Mouse (Mus musculus) gastrocnemius, postnatal 36 days (tissue): ENCODE data around the gene Stxbp1. TPM values are rescaled to one million over a fixed set of nuclear protein-coding genes. Genes with fewer than 3 reads are reported as not detected.

ENCODE experiments used
- DNase-seq, 2 experiments: peaks; one replicate each; pipeline ENCODE4 v3.0.0; 2022
- intact Hi-C: fragments of 180-260 bp; cut with DNase I; formaldehyde crosslinking; loops from one replicate; pipeline ENCODE4 v1.15.1; 2025
- total RNA-seq, 2 experiments: library from RNA; stranded (reverse); gene quantifications; 2 replicates each; pipeline ENCODE4 v1.2.3; 2021

Gene Stxbp1
- total RNA-seq, 2 experiments from 2014 or later, result 2.2 to 3.6 TPM

DNA sequence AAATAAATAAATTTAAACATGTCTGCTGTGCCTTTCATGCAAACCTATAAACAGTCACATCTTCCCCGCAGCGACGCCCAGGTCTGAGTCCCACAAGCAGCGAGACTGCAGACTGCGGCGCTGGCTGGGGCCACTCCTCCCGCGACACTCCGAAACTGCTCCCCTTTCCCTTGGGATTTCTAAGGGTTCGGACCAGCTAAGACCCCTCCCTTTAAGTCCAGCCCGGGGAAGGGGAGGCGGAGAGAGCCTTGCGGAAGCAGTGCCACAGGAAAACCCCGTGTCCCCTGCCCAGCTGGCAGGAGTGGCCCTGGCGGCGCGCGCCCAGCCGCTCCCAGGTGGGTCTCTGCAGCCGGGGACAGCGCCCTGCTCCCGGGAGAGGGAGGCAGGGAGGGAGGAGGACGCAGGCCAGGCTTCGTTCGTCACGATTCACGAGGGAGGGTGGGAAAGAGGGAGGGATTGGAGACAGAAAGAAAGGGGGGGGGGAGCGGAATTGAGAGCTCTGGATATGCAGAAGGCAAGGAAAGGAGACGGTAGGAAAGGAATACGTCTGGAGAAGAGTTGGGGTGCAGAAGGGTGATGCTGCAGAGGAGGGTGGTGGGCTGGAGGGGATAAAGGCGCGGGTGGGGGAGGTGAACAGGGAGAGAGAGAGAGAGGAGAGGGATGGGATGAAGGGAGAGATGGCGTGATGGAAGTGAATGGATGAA is 792 bp downstream of the Stxbp1 start:
- peak; percentile 53 to 59 for DNase-seq
- intact Hi-C loops, result no loop called here

DNA sequence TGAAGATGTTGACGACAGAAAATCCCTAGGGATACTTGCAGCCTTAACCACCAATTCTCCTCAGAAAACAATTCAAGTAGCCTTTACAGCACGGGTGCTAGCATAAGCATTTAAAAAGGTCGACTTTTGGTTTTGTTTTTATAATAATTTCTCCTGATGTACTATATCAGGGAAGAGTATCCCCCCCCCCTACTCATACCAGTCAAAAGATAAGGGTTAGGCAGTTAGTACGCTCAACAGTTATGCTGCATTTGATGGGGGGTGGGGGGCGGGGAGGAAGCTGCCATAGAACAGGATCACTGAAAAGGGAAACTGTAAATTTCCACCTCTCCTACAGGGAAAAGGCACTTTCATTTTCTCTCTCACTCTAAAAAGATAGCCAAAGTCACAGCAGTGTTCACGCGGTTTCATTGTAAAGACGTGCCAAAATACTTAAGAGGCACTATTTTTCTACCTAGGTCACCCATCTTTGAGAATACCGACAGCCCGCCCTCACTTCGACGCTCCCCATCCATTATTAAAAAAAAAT is 1.4 kb downstream of the Stxbp1 start:
- DNase-seq, result no peak
- intact Hi-C loops, result no loop called here

DNA sequence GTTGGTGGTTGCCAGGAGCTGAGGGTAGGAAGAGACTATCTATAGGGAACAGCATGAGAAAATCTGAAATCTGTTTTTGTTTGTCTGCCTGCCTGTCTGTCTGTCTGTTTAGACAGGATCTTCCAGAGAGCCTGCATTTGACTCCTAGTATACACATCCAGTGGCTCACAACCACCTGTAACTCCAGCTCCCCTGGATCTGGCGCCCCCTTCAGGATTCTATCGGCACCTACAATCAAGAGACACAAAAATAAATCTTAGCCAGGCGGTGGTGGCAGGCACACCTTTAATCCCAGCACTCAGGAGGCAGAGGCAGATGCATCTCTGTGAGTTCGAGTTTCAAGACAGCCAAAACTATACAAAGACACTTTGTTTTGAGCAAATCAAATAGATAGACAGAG is 4.5 kb downstream of the Stxbp1 start:
- no peak for DNase-seq
- intact Hi-C loops, result no loop called here

DNA sequence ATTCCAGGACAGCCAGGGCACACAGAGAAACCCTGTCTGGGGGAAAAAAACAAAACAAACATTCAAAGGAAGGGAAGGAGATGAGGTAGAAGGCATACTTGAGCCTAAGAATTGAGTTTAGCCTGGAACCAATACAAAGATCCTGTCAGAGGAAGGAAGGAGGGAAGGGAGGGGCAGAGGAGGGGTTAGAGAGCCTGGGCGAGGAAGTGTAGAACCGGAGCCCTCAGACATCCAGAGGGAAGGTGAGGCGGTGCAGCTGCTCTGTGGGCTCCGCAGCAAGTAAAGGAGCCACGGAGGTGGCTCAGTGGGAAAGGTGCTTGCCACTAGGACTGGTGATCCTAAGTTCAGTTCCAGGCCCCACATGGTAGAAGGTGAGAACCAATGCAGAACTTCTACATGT is 5.9 kb downstream of the Stxbp1 start:
- DNase-seq, result no peak
- intact Hi-C loops, result no loop called here

DNA sequence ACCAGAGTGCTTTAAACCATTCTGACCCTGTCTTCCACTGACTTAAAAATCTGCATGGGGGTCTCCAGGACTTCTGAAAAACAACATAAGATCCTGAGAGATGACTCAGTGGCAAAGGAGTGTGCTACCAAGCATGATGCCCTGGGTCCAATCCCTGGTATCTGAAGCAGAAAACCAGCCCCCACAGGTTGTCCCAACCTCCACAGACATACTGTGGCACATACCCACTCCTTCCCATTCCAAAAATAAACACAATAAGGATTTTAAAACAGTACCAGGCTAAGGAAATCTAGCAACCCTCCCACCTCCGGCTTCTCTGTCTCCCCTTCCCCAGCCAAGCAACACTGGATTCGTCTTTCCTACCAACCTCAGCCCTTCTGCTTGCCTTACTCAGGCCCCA is 7.8 kb downstream of the Stxbp1 start:
- no peak for DNase-seq
- intact Hi-C loops, result loop anchor here (5.0 kb wide), 1 partner anchor 47 kb away; no protein-coding TSS in a partner anchor

DNA sequence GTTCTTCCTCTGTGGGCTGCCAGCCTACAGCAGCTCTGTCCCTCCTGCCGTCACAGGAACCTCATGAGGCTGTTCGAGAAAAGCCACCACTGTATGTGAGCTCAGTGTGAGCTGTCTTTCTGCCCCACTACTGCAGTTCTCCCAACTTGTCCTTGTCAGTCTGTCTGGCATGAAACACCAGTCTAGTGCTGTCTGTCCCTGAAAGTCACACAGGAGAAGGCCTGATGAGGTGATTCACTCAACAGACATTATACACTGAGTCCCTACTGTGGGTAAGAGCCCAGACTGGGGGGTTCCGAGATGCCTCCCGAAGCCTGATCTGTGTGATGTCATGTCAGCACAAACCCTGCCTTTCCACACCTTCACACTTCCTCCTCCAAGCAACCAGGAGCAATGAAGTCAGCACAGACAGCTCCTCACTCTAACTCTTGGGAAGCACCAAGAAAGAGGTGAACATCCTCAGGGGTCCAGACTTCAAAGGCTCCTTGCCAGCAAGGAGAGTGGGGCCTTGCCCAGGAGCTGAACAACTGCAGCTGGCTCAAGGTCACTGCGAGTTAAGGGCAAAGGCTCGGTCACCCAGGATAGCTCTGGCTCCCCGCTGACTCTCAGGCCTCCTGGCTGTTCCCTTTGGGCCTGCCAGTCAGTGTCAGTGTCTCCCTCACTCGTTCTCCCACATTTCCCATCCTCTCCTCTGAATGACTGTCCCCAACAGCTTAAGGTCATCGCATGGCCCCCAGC is 8.7 kb downstream of the Stxbp1 start:
- intact Hi-C loops, result loop anchor here (5.0 kb wide), 1 partner anchor 46 kb away; no protein-coding TSS in a partner anchor

DNA sequence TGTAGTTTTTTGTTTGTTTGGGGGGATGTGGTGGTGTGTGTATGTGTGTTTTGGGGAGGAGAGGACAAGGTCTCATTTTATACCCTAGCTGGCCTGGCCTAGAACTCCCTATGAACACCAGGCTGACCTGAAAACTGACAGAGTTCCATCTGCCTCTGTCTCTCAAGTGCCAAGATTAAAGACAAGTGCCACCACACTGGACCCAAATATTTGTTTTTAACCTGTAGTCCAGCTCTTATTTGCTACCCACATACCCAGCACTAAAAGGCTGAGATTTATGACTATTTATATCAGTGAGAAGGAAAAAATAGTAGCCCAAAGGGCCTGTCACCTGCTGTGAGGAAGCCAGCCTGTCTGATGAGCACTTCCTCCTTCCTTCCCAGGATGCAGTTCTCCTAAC is 11.5 kb downstream of the Stxbp1 start:
- intact Hi-C loops, result loop anchor here (5.0 kb wide), 1 partner anchor 43 kb away; no protein-coding TSS in a partner anchor
- DNase-seq, result no peak

More for the DNA sequence above, 8.7 kb downstream of the Stxbp1 start:
- DNase-seq, result no peak

DNA sequence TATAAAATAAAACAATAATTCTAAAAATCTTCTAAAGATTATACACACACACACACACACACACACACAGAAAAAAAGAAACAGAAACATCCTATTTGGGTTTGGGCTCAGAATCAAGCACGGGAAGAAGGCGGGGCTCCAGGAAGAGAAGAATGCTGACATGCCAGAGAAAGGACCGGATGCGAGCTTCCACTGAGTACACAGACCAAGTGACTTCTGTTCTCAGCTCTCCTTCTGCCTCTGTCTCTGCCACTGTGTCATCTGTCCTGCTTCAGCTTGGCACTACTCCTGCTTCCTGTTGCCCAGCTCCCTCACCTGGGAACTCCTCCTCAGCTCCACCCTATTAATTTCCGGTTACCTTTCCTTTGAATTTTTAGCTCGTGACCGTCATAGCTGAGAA is 12.5 kb downstream of the Stxbp1 start:
- intact Hi-C loops, result no loop called here
- no peak for DNase-seq

DNA sequence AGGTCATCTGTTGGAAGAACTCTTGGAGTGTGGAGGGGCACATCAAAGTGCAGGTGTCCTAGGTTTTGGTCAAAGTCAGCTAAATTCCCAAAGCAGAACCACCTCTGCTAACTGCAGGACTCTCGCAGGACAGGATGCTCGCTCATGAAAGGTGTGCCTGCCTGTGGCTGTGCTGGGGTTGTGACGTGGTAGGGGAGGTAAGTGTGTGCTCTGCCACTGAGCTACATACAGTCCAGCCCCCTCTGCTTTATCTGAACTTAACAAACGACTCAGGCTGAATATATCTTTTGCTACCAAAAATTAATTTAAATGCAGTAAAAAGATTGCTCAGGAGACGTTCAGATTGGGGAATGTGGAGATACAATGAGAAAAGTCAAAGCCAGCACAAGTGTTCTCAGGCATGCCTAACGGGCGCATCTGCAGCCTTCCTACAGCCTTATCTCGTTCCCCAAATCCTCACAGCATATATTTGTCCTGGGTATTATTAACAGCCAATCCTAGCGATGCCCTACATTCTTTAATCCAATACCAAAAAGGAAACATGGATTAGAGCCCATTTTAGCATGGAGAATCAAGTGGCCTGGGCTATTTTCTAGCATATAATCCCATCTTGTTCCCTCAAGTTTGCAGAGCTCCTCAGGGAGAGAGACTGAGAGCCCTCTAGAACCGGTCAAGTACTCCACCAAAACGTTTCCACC is 17.9 kb downstream of the Stxbp1 start:
- intact Hi-C loops, result no loop called here
- DNase-seq, result no peak

DNA sequence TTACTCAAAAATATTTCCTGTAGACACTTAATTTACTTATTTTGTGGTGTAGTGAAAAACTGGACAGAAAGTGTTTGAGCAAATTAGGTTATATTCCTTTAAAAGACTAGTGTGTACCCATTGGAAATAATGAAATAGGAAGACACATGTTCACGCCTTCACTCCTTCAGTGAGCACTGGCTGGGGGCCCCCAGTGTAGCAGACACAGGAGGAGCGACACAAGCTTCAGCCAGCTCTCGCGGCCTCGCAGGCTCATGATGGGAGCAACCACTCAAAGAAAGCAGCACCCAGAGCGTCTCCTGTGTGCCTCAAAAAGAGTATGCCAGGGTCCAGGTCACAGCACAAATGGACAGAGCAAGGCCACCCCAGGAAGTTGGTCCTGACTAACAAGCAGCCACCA is 21.2 kb downstream of the Stxbp1 start:
- intact Hi-C loops, result no loop called here

DNA sequence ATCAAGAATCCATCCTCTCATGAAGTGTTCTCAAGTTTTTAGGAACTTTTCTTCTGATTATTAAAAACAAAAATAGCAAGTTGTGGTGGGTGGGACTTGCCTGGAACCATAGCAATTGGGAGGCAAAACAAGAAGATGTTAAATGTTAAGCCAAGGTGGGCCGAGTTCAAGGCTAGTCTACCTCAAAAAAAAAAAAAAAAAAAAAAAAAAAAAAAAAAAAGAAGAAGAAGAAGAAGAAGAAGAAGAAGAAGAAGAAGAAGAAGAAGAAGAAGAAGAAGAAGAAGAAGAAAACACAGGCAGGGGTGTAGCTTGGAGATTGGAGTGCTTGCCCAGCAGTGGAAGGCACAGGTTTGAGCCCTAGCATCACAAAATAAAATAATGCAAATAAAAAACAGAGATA is 22.3 kb downstream of the Stxbp1 start:
- intact Hi-C loops, result no loop called here
- DNase-seq, result no peak

More for the DNA sequence above, 21.2 kb downstream of the Stxbp1 start:
- DNase-seq, result no peak

DNA sequence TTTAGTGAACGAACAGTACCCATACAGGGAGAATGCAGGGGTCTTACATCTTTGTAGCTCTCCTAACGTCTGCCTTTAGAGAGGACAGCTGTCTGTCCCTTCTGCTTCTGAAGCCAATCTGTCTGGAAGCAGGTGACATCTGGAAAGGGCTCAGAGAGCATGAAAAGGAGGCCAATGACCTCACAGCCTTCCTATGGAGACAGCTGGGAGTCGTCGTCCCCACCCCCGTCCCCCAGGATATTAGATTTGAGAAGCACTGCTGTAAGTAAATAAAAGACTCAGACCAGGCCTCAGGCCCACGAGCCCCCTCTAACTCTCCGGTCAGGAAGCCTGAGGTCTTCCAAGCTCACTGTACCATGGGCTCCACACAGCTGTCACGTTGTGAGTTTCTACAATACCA is 22.9 kb downstream of the Stxbp1 start:
- intact Hi-C loops, result no loop called here
- DNase-seq, result no peak

DNA sequence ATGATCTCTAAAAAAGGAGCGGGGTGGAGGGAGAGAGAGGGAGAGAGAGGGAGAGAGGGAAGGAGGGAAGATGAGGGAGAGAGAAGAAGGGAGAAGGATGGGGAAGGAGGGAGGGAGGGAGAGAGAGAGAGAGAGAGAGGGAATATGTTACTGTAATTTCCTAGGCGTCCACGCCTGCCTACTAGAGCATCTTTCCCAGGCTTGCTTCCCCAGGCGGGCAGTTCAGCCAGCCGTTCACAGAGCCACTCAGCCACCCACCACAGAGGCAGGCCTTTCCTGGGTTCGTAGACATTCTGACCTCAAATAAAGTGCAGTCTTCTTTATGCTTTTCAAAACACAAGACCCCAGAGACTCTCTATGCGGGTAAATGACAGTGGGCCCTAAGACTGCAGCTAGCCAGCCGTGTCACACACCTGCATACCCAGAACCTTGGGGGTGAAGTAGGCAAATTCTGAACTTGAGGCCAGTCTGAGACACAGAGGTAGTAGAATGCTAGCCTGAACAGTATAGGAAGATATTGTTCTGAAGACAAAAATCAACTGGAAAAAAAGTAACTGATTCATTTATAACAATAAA is 23.4 kb downstream of the Stxbp1 start:
- DNase-seq, result no peak
- intact Hi-C loops, result loop anchor here (2.0 kb wide), 1 partner anchor 29 kb away; no protein-coding TSS in a partner anchor

DNA sequence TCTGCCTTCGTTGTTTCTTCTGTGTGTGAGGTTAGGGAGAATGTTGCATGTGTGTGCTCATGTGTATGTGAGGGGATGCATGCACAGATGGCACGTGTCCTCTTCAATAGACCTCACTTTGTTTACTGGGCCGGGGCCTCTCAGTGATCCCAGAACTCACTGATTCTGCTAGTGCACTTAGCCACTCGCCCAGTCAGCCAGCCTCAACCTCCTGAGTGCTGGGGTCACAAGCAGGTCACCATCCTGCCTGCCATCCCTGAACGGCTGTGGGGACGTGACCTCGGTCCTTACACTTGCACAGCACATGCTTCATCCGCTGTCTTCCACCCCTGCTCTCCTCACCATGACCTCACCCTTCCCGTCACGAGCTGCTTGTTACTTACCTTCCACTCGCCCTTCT is 23.9 kb downstream of the Stxbp1 start:
- intact Hi-C loops, result loop anchor here (2.0 kb wide), 1 partner anchor 30 kb away; no protein-coding TSS in a partner anchor
- DNase-seq, result no peak

DNA sequence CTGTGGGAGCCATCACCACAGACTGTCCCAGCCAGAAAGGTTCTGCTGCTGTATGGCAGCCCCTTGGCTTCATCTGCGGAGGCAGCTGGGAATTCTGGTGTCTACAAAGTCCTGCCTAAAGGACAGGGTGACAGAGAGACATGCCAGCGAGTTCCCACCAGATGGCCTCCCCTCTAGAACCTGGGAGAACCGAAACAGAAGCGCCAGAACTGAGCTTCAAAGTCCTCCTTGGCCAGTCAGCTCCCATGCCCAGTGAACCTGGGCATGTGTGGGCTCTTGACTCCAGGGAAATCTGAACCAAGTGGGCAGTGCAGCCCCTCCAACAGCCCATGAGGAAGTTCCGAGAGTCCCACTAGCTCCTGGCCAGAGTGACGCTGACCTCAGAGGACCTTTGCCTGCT is 24.4 kb downstream of the Stxbp1 start:
- intact Hi-C loops, result loop anchor here (2.0 kb wide), 1 partner anchor 30 kb away; no protein-coding TSS in a partner anchor
- no peak for DNase-seq

DNA sequence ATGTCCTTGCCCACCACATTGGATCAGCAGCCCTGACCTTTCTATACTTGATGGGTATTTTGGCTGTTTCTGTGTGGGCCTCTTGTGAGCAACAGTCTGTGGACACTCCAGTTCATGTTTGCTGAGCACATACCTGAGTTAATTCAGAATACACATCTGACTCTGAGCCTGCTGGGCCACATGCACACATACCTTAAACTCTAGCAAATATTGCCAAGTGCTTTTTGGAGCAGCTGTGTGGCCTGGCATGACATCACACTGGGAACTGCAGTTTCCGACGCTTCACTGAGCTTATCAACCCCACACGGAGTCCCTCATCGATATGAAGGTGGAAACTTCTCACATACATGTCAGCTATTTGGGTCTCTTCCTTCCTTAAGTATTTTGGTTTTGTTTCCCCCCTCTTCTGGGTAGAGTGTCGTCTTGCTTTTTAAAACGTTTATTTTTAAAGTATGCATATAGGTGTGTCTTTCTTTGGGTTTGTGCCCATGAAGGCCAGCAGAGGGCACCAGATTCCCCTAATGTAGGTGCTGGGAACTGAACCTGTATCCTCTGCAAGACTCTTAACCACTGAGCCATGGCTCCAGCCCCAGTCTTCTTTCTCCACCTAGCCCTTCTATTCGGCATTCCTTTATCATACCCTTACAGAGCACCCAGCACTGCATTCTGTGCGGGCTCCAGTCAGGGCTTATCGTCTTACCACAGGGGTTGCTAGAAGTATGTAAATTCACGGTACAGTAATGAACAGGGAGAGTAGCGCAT is 25.8 kb downstream of the Stxbp1 start:
- intact Hi-C loops, result no loop called here
- no peak for DNase-seq

DNA sequence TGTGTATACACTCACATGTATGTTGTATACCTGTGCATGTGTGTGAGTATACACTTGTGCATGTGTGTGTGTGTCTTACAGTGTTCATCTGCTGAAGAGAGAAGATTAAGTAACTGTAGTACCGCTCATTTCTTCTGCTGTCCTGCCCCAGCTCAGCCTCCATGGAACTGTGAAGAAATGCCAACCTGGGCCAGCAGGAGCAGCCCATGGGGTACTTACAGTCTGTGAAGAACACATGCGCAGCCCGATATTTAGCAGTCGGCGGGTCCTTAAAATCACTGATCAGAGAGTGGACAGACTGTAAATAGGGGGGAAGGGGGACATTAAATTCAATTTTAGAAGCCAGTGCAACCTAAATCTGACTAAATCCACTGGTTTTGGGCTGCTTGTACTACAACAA is 28.8 kb downstream of the Stxbp1 start:
- no peak for DNase-seq
- intact Hi-C loops, result no loop called here

DNA sequence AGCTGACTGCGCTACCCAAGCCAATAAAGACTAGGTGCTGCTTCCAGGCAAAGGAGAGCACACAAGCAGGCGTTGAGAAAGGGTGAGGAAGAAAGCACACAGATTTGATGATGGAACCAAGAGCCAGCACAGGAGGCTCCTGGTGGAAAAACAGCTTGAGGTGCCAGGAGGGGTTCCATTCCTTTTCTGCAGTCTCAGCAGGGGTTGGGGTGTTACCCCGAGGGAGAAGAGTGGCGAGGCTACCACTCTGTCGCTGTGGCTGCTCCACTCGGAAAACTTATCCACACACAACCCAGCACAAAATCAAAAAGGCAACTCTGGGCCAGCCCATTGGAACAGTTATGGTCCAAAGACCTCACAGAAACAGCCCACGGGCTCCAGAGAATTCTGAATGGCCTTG is 29.5 kb downstream of the Stxbp1 start:
- intact Hi-C loops, result no loop called here
- no peak for DNase-seq

DNA sequence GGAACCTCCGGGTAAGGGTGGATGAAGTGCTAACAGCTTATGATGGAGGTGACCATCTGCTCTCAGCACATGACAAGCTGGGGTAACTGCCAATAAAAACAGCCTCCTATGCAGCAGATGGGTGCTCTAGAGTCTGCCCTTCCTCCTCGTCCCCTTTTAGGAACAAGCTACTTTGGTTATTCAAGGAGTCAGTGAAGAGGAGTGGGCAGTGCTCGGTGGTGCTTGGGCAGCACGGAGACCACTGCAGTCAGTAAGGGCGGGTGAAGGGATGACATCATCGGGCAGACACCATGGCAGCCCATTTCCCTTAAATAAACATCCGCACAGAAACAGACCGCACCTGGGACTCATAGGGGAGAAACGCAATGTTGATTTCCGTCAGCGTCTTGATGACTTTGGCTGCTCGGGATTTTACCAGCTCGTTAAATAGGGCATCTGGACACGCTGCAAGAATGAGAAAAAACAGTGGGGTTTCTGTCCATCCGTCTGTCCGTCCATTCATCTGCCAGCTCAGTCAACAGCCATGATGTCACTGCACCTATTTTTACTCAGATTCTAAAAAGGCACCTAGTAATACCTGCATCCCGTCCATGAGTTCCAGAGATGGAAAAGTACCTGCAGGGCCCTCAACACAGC is 30.0 kb downstream of the Stxbp1 start:
- no peak for DNase-seq
- intact Hi-C loops, result no loop called here
